Mouse (Mus musculus): Measurements from ENCODE around the gene Irf9.

Gene Irf9

DNA sequence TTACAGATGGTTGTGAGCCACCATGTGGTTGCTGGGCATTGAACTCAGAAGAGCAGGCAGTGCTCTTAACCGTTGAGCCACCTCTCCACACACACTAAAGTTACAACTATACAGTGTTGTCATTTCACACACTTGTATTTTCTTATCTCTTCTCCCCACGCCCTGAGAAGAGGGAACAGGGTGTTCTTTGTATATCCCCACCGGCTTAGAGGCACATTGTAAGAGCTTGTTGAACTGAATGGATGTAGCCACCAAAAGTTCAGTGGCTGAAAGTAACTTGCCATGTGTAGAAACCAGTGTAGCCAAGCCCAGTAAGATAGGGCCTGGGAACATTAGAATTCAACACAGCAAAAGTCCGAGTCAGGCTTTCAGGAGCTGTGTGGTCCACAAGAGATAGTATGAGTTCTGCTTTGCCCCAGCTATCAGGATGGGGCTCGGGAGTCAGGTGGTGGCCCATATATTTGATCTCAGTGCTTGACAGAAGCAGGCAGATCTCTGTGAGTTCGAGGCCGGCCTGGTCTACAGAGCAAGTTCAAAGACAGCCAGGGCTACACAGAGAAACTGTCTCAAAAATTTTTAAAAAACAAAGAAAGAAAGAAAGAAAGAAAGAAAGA, 11.3 kb downstream of the Irf9 start:
- no peak for DNase-seq (ENCODE audit: low spot score in 2 of 2)

DNA sequence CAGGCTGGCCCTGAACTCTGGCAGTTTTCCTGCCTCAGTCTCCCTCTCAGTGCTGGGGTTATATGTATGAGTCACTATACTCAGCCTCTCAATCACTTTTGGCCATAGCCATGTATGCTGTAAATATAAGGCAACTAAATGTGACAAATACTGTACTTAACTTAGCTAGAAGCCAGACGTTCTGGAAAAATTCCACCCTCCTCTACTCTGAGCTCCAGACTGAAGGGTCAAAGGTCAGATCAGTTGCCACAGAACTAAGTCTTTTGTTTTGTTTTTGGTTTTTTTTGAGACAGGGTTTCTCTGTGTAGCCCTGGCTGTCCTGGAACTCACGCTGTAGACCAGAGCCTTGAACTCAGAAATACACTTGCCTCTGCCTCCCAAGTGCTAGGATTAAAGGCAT, 12.5 kb downstream of the Irf9 start:
- no peak for DNase-seq (ENCODE audit: low spot score in 2 of 2)

DNA sequence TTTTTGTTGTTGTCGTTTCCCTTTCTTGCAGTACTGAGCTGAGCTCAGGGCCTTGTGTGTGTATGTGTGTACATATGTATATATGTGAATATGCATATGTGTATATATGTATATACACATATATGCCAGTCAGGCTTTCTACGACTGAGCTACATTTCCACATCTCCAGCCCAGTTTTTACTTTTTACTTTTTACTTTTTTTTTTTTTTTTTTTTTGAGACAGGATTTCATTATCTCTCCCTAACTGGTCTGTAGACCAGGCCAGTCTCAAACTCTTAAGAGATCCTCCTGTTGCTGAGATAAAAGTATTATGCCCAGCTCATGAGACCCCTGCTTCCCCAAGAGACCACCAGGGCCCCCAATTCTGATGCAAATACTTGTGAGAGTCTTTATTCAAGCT, 13.5 kb downstream of the Irf9 start:
- no peak for DNase-seq (ENCODE audit: low spot score in 2 of 2)

DNA sequence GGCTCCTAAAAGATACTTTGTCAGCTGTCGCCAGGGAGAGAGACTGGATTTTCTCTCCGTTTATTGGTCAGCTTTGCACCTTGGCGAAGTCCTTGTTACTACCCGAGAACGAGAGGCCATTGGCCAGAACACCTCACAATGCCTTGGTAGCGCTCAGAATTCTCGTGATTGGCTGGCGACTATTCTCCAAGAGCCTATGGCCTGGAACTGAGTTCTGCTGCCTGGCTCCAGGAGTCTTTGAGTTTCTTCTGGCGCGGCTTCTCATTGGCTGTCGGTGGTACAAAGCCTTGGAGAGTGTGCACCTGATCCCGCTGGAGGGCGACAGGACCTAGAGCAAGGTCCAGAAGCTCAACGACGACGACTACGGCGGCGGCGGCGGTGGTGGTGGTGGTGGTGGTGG, 14.5 kb downstream of the Irf9 start, which contains the start of gene Rec8:
Rec8 (plus strand) TSS at position 216 of the 400 bp plus-strand sequence.
- DNase-seq (ENCODE audit: low spot score in 2 of 2) = no peak

DNA sequence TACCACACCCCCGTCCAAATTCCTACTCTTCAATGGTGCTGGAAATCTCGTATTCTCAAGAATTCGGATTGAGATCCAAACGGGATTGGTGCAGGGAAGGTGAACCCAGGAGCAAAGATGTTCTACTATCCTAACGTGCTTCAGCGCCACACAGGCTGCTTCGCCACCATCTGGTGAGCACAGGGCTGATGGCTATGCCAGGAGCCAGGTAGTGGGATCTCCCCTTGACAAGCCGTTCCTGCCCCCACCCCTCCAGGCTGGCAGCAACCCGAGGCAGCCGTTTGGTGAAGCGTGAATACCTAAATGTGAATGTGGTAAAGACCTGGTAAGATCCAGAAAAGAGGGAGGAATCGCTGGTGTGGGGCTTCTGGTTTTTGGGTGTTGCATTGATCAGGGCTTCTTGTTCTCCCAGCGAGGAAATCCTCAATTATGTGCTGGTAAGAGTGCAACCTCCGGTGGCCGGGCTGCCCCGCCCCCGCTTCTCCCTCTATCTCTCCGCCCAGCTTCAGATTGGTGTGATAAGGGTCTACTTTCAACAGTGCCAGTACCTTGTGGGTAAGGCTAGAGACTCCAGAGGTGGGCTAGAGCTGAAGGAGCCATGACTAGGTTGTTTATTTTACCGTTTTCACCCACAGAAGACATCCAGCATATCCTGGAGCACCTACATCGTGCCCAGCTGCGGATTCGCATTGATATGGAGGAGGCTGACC, 15.3 kb downstream of the Irf9 start:
- DNase-seq (ENCODE audit: low spot score in 2 of 2) = no peak

DNA sequence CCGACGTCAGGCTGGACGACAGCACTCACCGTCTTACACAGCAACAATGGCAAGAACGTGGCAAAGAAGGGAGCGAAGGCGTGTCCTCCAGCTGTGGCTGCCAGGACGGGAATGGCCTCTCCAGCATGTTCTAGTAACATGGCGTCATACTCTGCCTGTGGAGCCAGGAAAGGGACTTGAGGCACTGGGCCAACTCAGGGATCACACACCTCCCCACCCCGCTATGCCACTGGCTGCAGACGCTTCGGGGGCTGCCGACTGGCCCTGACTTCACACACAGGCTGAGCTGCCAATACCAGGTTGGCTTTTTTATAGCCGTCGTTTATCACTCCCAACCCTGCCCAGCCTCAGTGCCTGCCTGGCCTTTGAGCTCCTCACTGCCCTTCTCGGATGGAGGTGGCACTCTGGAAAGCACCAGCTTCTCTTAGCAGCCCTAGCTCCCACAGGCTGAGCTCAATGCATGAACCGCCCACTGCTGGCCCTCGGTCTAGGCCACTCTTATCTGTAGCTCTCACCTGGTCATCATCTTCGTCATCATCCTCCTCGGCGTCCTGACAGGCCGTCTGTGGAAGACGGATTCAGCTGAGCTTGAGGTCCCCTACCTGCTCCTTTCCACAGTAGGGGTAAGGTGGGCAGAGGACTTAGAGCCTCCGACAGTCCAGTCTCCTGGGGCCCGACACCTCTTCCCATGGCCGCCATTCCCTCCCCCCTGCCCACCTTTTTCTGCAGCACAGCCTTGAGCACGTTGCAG, 24.9 kb downstream of the Irf9 start:
- no peak for DNase-seq (ENCODE audit: low spot score in 2 of 2)

DNA sequence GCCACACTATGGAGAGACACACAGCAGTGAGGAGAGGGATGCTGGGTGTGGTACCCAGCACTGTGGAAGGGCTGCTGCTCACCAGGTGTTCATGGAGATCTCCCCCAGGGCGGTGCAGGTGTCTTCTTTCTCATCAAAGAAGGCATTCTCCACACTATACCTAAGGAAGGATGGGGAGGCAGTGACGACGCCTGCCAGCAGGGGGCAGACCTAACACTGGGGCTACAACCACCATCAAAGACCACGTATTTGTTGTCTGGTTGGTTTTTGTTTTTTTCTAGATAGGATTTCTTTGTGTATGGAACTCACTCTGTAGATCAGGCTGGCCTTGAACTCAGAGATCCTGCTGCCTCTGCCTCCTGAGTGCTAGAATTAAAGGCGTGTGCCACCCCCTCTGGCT, 25.9 kb downstream of the Irf9 start:
- DNase-seq (ENCODE audit: low spot score in 2 of 2) = no peak

DNA sequence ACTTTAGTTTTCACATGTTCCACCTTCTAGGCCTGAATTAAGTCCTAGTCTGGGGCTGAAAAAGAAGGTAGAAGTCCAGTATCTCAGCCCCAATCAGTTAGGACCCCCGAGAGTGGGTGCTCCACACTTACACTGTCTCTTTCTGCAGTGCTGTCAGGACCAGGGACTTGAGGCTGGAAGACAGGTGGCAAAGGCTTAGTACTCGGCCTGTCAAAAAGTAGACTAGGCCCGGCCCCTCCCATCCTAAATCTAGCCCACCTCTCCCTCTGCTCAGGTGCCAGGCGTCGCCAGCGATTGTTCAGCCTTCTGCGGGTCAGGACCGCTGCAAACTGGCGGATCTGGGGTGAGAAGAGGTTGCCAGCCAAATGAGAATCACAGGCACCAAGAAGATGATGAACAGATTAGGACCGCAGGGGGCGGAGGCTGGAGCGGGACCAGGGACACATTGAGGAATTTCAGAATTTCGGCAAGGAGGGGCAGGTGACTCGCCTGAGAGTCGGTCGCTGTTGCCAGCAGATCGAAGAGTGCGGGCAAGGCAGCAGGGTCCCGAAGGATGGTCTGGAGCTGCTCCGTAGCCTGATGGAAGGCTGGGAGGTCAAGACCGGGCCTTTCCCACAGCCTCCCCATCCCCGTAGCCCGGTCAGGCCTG, 31.6 kb downstream of the Irf9 start:
- DNase-seq (ENCODE audit: low spot score in 2 of 2) = no peak

DNA sequence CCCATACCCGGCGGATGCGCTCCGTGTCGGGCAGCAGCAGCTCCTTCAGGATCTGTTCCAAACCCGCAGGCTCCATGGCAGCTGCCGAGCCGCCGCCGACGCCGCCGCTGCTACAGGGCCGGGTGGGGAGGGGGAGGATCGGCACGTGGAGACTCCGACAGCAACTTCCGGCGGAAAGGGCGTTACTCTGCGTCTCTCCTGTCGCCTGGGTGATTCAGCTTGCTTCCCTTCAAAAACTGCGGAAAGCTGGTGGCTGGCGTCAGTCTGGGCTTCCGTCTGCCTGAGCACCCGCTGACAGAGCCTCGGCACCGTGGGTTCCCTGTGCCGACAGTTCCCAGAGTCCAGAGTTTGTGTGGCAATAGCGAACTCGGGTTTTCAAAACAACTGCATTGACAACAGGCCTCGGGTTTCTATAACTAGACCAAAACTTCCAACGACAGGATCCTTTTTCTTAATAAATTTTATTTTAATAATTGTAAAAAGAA, 32.2 kb downstream of the Irf9 start, which contains the start of gene Ipo4:
Ipo4 (minus strand) TSS at position 435 of the 485 bp plus-strand sequence.
- DNase-seq (ENCODE audit: low spot score in 2 of 2) = peak; percentile 79 to 86

DNA sequence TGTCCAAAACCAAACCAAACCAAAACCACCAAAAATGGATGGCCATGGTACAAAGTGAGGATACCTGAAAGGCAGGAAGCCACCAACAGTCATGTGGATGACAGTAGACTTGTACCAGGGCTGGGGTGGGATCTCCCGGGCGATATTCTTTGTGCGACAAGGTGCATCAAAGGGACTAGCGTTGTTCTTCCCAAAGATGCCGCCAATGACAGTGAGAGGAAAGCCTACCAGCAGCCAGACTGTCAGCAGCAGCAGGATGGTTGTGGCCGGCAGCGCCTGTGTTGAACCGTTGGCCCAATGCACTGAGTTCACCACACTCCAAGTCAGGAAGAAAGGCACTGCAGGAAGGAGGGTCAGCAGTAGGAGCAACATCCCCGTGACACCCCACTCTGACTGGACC, 34.4 kb downstream of the Irf9 start, which contains the start of gene Gm49378:
Gm49378 (minus strand) TSS at position 101 of the 400 bp plus-strand sequence.
- no peak for DNase-seq (ENCODE audit: low spot score in 2 of 2)

DNA sequence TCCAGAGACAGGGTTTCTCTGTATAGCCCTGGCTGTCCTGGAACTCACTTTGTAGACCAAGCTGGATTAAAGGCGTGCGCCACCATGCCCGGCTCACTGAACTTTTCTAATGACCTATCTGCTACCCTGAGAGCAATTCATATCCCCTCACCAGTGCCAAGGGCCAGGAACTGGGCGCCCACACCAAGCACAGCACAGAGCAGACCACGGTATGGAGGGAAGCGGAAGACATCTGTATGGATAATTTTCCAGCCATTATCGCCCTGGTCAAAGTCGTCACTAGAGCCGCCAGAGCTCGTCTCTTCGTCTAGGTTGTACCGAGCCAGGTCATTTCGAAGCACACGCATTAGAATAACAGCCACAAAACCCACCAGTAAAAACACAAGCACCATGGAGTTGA, 37.4 kb downstream of the Irf9 start:
- DNase-seq (ENCODE audit: low spot score in 2 of 2) = no peak

DNA sequence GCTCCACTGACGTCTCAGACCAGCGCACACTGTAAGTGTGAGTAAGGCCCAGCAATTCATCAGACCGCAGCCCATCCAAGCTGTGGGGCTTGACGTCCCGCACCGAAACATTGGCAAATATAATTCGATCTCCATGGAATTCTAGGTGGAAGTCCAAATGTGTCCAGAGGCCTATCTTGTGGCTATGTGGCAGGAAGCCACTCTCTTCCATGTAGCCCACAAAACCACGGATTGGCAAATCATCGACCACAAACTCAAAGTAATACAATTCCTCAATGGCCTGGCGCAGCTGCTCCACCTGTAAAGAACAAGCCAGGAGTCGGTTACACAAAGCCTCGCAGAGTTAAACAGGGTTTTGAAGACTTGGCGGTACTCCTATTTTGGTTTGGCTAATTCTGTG, 37.9 kb downstream of the Irf9 start:
- no peak for DNase-seq (ENCODE audit: low spot score in 2 of 2)

DNA sequence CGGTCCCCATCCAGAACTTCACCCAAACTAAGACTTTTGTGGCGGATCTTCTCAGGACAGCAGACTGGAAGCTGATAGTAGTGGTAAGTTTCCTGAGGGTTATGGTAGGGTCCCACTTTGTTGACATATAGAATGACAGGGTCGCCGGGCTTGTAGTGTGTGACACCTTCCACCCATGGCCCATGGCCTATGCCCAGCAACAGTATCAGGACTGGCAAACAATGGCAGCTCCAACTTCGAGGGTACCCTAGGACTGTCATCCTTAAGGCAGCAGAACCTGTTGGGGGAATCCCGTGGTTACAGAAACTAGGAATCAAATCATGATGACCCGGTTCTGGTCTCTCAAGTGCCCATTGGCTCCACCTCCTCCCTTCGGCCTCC, 39.3 kb downstream of the Irf9 start:
- no peak for DNase-seq (ENCODE audit: low spot score in 2 of 2)

DNA sequence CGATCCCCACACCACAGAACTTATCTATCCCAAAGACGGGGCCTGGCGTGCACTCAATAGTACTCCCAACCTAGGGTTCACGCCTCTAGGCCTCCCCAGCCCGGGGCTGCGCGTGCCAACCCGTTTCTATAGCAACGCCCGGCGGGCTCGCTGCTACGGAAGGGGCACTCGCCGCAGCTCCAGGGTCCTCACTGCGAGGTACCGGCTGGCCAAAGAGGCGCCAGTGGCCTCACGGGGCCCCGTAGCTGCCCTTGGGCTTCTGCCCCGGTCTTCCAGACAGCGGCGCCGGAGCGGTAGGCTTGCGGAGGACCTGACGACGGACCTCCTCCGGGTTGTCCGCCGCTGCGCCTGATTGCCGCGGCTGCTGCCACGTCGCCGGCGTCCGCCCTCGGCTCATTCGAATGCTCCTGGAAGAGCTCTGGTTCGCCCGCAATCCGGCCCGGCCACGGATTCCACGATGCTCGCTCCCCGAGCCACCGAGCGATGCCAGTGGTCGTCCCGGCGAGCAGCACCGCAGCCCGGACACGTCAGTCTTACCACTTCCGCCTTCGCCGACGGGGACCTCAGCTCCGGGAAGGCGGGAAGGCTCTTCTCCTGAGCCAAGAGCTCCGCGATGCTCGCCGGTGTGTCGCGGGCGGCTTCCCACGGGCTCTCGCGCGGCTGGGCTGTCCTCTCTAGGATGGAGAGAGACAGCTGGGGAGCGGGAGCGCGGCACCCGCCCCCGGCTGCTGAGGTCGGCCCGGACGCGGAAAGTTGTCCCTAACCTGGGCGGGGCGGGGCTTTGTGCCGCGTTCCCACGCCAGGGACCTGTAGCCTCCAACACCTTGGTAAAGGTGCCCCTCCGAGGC, 39.9 kb downstream of the Irf9 start, which contains the start of gene Tm9sf1:
Tm9sf1 (minus strand) TSS at position 747 of the 848 bp plus-strand sequence.
- DNase-seq (ENCODE audit: low spot score in 2 of 2) = peak; percentile 65 to 84

DNA sequence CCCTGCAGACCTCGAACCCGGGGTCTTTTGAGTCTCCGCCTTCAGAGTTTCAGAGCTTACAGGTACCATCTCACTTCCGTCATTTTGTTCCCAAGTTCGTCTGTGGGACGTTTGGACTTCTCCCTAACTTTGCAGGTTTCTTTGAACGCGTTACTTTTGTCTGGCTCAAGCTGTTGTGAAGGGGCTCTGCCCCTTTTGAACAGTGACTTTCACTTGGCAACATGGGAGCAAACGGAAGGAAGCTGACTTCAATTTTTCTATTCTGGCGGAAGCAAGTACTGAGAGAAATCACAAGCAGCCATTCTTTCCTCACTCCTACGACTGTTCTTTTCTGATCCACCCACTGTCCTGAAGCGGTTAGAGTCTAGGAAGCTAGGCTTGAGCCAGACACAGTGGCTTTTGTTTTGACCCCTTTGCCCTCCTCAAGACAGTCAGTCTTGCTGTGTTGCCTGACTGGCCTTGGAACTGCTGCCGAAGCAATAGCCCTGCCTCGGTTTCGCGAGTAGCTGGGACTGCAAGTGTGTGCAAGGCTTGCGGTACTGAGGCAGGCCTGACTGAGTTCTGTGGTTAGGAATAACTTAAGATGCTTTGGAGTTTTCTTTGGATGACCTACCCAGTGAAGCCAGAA, 41.0 kb downstream of the Irf9 start:
- no peak for DNase-seq (ENCODE audit: low spot score in 2 of 2)

DNA sequence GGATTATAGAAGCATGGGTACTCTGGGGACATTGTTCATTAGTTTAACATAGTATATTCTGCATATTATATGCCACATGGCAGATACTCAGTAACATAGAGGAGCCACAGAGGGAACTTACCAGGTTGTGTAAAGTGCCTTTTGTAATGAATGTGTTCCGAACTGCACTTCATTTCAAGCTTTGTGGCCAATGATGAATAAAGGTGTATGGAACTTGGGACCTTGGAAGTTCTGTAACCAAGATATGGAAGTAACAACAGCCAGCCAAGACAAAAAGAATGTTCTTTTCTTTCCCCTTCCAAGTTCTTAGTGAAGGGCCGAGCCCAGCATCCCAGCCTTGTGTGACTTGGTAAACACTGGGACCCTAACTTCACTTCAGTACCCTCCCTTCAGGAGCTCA, 46.5 kb downstream of the Irf9 start, which contains the start of gene Tssk4:
Tssk4 (plus strand) TSS at position 301 of the 400 bp plus-strand sequence.
- DNase-seq (ENCODE audit: low spot score in 2 of 2) = no peak

DNA sequence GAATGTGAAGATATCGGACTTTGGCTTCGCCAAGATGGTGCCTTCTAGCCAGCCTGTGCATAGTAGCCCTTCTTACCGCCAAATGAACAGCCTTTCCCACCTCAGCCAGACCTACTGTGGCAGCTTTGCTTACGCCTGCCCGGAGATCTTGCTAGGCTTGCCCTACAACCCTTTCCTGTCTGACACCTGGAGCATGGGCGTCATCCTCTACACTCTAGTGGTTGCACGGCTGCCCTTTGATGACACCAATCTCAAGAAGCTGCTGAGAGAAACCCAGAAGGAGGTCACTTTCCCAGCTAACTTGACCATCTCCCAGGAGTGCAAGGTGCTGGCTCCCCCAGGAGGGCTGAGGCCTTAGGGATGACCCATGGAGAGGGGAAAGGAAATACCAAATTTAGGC, 48.2 kb downstream of the Irf9 start:
- no peak for DNase-seq (ENCODE audit: low spot score in 2 of 2)

DNA sequence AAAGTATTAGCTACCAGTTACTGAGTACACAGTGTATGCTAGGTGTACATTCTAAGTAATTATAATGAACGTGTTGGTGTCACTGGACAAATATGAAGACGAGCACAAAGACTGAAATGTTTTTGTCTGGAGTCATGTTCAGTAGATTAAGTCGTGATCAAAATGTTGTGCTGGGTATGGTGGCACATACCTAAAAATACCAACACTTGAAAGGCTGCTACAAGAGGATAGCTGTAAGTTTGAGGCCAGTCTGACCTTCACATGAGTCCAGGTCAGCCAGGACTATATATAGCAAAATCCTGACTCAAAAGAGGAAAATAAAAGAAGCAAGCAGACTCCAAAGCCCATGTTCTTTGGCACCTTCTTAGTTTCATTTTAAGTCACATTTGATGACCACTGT, 53.6 kb downstream of the Irf9 start:
- no peak for DNase-seq (ENCODE audit: low spot score in 2 of 2)

DNA sequence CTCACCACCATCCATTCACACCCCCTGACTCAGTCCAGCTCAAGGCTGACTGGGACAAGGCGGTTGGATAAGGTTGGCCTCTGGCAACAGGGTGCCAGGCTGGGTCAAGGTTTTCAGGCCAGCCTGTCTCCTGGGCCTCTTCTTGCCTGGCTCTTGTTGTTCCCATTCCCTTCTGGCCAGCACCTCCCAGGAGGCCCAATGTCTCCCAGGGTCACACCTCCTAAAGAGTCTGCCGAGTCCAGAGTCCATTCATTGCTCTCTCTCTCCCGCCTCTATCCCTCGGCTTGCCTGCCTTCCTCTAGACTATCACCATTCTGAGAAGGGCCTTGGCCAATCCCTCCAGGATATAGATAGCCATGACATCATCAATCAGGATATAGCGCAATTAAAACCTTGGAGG, 54.6 kb downstream of the Irf9 start:
- no peak for DNase-seq (ENCODE audit: low spot score in 2 of 2)

All from frontal cortex, postnatal 10 days (tissue).